Mouse (Mus musculus): Measurements from ENCODE around the gene Gm20708. TPM values are rescaled to one million over a fixed set of nuclear protein-coding genes. Genes with fewer than 3 reads are reported as not detected.

Gm20708 gene
- polyA plus RNA-seq, 1 experiment = not detected

- Histone ChIP-seq H3K4me1 (ENCODE audit: control insufficient read depth, insufficient read depth, insufficient read length, low read length) (no peaks in the 10 kb centered on the region), H3K27ac (replicated peaks; ENCODE audit: low read depth, low read length) (no peak overlapping the region), H3K4me3 (ENCODE audit: insufficient read depth, low read depth, low read length) (no peak overlapping the region)
These were observed 79.7 kb downstream of the Gm20708 start for GRCm38 (mm10) chr11:117888853-117889822.

Other genes with a start within 250 kb of the Gm20708 start
- 3.6 and 4.2 TPM in 2 replicates for gene Tnrc6c, start 155.4 kb upstream of the Gm20708 start, polyA plus RNA-seq (2012; ENCODE audit: insufficient read depth, insufficient read length, missing spikeins)
- gene Tmc8, start 27.6 kb upstream of the Gm20708 start, polyA plus RNA-seq (2012; ENCODE audit: insufficient read depth, insufficient read length, missing spikeins) = 0.88 TPM in 1 of 2 replicates, not detected in the other
- gene Tmc6, start 27.5 kb upstream of the Gm20708 start, polyA plus RNA-seq (2012; ENCODE audit: insufficient read depth, insufficient read length, missing spikeins) = 3.7 and 7.2 TPM in 2 replicates
- gene 6030468B19Rik, start 12.0 kb upstream of the Gm20708 start, polyA plus RNA-seq (2012; ENCODE audit: insufficient read depth, insufficient read length, missing spikeins) = not detected in 2 replicates
- 30.4 and 30.5 TPM in 2 replicates for gene Syngr2, start within 50 bp of the Gm20708 start, polyA plus RNA-seq (2012; ENCODE audit: insufficient read depth, insufficient read length, missing spikeins)
- gene Afmid, start 16.3 kb downstream of the Gm20708 start, polyA plus RNA-seq (2012; ENCODE audit: insufficient read depth, insufficient read length, missing spikeins) = 1.7 and 1.8 TPM in 2 replicates
- gene Tk1, start 16.4 kb downstream of the Gm20708 start, polyA plus RNA-seq (2012; ENCODE audit: insufficient read depth, insufficient read length, missing spikeins) = not detected in 2 replicates
- 1.1 TPM in 1 of 2 replicates, not detected in the other for gene Birc5, start 39.6 kb downstream of the Gm20708 start, polyA plus RNA-seq (2012; ENCODE audit: insufficient read depth, insufficient read length, missing spikeins)
- not detected in 2 replicates for gene Tmem235, start 51.1 kb downstream of the Gm20708 start, polyA plus RNA-seq (2012; ENCODE audit: insufficient read depth, insufficient read length, missing spikeins)
- 4.7 and 8.3 TPM in 2 replicates for gene Tha1, start 63.8 kb downstream of the Gm20708 start, polyA plus RNA-seq (2012; ENCODE audit: insufficient read depth, insufficient read length, missing spikeins)
- gene Socs3, start 160.4 kb downstream of the Gm20708 start, polyA plus RNA-seq (2012; ENCODE audit: insufficient read depth, insufficient read length, missing spikeins) = 2.5 and 6.6 TPM in 2 replicates
- 13.1 and 15.3 TPM in 2 replicates for gene Pgs1, start 176.6 kb downstream of the Gm20708 start, polyA plus RNA-seq (2012; ENCODE audit: insufficient read depth, insufficient read length, missing spikeins)